Mouse (Mus musculus) inflammation-experienced regulatory T-cells, adult 16 weeks (primary cell): ENCODE measurements around the gene Fbxl22. TPM values are rescaled to one million over a fixed set of nuclear protein-coding genes. Genes with fewer than 3 reads are reported as not detected.

Experiments used
- polyA plus RNA-seq: library from polyadenylated mRNA; unstranded; fragments of 100-300 nt; shearing (Covaris generic); gene quantifications from one replicate; pipeline ENCODE4 v1.2.1, GENCODE M21; 2017

Gene Fbxl22
- 1.2 TPM for polyA plus RNA-seq

DNA sequence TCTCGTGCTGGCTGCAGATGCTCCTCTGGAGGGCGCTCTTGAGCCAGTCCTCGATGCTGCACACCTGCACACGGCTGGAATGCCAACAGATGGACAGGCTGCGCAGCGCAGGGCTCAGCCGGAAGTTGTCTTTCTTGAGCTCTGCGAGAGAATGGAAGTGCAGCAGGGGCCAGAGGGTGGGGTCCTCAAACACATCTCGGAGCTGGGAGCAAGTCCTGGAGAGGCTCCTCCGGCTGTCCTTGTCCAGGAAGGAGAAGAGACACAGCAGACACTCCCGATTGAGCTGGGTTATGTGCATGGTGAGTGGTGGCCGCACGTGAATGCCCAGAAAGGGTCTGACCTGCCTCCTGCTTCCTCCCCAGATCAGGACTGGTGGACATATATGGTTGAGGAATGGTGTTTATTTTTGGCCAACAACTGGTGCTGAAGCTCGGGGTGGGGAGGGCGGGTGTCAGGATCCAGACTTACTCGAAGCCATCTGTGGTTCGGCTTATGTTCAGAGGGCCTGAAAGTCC, at the start of gene Fbxl22:
Gene Fbxl22, minus strand, starts transcription at position 338 of the 515 bp plus-strand sequence.

Other genes with a start within 250 kb of the Fbxl22 start
- gene Herc1, start 164.1 kb downstream of the Fbxl22 start, polyA plus RNA-seq, result 59.4 TPM
- 191 TPM for gene Usp3, start 78.5 kb upstream of the Fbxl22 start, polyA plus RNA-seq
- gene Car12, start 199.1 kb upstream of the Fbxl22 start, polyA plus RNA-seq, result 6.1 TPM